Mouse (Mus musculus) T-helper 17 cell (primary cell): ENCODE measurements at regions not wholly inside any gene's neighbourhood (a gene's known extent, or its start where the extent isn't known, plus 50 kb on each side); places are given as distances from the start of the nearest gene placed in this dataset.

Experiments used
- in situ Hi-C, 2 experiments: fragments of 300-600 bp; cut with MboI, MseI; formaldehyde crosslinking; loops; 1 replicate in 1 of 2; 2 replicates in 1 of 2; pipeline ENCODE4 v1.15.1; 2025; ENCODE audit warnings: high pct_unique_total_duplicates in 2 of 2

DNA sequence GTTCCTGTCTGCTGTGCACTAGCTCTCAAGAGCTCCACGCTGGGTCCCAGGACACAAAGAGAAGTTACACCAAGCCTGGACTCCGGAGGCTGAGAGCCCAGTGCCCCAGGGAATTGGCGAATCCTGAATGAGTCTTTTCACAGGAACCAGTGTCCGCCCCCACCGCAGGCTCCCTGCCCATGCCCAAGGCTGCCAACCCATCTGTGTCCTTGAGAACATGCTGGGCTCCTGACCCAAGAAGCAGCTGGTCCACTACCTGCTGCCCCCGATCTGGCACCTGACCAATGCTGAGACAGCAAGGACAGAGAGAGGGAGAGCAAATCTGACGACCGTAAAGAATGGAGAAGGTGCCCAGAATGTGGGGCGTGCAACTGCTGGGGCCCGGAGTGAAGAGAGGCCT lies 85.2 kb upstream of the Cplx2 start:
- in situ Hi-C loops, result no loop called here

DNA sequence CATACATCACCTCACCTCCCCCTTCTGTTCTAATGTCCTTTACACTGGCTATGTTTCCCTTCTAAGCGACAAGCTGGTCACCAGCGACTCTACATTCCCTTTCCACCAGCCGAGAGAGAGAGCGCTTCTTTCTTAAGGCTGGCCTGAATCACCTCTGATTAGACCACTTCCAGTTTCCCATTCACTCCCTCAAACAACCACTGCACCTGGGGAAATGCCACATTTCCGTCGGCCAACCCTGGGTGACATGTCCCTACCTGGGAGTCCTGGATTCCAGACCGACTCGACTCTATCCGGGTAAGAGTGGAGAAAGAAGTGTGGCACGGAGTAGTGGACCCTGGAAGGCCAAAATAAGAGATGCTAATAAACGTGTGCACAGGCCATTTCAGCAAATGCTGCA lies 84.5 kb upstream of the Cplx2 start:
- in situ Hi-C loops, result no loop called here

DNA sequence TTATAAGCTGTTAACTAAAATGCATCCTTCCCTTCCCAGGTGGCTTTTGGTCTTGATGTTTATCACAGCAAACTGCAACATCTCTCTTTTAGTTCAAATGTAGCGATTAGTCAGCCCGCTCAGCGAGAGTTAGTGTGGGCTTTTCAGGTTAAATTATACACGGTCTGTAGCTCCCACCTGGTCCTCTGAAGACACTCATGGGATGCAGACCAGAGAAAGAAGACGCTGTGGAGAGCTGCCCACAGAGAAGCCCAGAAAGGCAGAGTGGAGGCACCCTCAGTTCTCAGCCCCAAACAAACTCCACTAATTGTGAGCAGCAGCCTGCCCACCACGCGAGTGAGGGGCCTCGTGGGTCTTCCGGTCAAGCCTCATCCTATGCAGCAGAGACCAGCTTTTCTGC lies 81.1 kb upstream of the Cplx2 start:
- in situ Hi-C loops, result loop anchor here in 1 of 2 experiments (10.0 kb wide), 1 partner anchor 1025 kb away; no protein-coding TSS in a partner anchor

DNA sequence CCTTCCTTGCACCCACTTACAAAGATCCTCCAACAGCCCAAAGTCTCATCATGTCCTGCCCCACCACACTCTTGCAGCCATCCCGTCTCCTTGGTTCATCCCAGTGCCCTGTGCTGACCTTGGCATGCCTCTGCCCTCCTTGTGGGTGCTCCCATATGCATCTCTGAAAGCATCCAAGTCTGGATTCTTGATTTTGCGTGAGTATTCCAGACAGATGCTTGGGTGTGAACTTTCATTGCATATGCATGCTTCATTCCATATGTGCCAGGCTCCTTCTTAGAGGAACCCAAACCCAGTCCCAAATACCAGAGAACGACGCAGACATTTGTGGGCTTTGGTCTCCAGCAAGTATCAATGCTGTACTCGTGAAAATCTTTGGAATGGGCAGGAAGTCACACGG lies 78.8 kb upstream of the Cplx2 start:
- in situ Hi-C loops, result loop anchor here in 1 of 2 experiments (10.0 kb wide), 1 partner anchor 1028 kb away; no protein-coding TSS in a partner anchor

DNA sequence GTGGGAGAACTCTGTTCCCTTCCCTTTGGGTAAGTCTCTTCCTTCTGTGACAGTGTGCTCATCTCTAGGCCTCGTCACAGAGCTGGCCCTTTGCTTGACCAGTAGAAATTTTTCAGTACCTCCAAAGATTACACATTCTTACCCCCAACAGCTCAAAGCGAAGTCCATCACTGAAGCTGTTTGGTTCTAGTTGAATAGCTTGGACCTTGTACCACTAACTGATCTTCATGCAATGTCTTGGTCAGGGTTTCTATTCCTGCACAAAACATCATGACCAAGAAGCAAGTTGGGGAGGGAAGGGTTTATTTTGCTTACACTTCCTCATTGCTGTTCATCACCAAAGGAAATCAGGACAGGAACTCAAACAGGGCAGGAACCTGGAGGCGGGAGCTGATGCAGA lies 78.1 kb upstream of the Cplx2 start:
- in situ Hi-C loops, result loop anchor here in 1 of 2 experiments (10.0 kb wide), 1 partner anchor 1028 kb away; no protein-coding TSS in a partner anchor

DNA sequence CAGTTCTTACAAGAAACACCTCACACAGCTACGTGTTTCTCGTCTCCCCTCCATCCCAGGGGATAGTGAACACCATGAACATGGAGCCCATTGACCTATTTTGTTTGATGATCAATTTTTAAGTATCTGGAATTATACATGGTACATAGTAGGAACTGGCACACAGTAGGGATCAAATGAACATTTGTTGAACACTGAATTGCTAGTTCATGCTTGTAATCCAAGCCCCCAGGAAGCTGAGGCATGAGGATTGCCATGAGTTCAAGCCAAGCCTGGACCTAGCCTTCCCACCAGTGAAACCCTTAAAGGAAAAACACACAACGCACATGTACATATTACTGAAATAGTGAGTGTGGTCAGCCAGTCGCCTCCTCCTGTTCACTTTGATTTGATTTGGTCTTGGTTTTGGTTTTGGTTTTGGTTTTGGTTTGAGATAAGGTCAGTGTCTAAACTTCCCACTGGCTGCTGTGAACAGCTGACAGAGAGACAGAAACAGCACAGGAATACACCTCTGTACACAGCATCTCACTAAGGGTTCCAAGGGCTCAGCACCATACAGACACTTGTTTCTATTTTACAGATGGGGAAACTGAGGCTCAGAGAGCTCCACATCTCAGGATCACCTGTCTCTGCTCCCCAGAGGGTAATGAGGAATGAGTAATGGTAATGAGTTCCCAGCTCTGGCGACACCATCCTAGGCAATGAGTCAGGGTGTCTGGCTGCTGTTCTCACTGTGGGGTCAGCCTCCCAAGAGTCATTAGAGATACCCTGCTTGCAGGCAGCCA lies 75.5 kb upstream of the Cplx2 start:
- in situ Hi-C loops, result loop anchor here in 1 of 2 experiments (10.0 kb wide), 1 partner anchor 1031 kb away; no protein-coding TSS in a partner anchor

DNA sequence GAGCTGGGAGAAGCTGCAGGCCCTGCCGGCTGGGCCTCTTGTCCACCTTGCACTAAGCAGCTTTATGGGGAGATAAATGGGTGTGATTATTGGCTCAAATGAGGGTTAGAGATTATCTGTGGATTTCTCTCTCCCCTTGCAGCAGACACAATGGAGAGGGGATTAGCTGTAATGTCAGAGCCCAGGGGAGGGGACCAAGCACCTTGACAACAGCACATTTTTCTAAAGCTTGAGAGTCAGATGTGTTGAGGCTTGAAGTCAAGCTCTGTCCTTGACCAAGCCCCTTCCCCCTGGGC lies 74.9 kb upstream of the Cplx2 start:
- in situ Hi-C loops, result loop anchor here in 1 of 2 experiments (10.0 kb wide), 1 partner anchor 1031 kb away; no protein-coding TSS in a partner anchor

DNA sequence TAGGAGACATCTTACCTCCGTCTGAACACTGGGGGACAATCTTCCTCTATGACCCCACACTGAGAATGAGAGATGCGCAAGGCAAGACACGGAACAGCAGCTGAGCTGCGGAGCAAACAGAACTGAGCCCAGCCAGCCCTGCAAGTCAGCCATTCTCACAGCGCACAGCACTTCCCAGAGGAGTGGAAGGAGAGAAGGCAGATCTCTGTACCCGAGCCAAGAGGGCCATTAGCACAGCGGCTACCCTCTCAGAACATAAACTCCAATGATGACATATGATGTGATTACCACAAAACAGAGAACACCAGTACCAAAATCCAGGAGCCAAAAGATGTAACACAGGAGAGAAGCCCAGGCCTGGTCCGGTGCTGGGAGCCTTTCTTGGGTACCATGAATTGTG lies 72.3 kb upstream of the Cplx2 start:
- in situ Hi-C loops, result loop anchor here in 1 of 2 experiments (10.0 kb wide), 1 partner anchor 1034 kb away; no protein-coding TSS in a partner anchor

DNA sequence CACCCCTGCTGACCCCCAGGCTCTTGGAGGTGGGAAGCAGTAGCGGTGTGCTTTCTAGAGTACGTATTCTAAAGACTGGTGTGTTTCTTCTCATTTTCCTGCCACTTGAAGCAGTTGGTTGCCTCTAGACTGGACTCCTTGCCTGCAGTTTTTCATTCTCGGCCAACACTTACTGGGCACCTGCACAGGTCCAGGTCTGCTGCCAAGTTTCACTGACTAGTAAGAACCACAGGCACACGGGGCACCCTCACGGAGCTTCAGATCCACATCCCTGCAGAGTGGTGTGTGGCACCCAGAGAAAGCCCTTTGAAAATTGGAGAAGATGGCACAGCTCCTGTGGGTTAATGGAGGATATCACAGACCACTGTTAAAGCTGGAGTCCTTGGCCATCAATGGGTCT lies 71.9 kb upstream of the Cplx2 start:
- in situ Hi-C loops, result loop anchor here in 1 of 2 experiments (10.0 kb wide), 1 partner anchor 1034 kb away; no protein-coding TSS in a partner anchor

DNA sequence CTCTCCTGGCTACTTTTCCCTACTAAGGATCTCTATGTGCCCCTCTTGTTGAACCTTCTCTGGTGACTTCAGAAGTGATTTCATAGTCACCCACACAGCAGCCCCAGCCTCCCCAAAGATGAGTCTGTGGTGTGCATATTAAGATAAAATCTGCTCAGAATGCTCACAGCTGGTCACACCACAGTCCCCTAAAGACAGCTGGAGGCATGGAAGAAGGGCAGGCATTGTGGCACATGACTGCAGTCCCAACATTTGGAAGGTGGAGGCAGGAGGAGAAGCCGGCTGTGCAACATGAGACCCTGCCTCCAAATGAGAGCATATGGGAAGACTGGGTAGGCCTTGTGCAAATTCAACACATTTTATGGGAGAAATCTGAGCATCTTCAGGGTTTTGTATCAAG lies 70.0 kb upstream of the Cplx2 start:
- in situ Hi-C loops, result loop anchor here in 1 of 2 experiments (25.0 kb wide), 1 partner anchor 1889 kb away; no protein-coding TSS in a partner anchor

DNA sequence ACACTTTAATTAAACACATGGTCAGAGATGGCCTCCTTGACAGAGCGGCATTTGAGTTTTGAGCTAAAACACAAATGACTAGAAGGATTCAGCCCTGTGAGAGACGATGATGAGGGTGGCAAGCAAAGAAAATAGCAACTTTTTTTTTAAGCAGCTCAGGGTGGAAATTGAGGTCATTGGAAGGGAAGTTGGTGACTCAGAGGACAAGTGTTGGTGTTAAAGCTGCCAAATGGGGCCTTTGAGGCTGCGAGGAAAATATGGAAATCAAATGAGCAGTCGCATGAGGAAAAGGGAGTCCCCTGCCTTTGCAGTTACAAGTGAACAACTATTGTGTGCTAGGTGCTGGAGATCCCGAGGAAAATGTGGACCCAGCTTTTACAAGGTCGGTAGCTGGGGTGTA lies 69.5 kb upstream of the Cplx2 start:
- in situ Hi-C loops, result loop anchor here in 1 of 2 experiments (25.0 kb wide), 1 partner anchor 1889 kb away; no protein-coding TSS in a partner anchor

DNA sequence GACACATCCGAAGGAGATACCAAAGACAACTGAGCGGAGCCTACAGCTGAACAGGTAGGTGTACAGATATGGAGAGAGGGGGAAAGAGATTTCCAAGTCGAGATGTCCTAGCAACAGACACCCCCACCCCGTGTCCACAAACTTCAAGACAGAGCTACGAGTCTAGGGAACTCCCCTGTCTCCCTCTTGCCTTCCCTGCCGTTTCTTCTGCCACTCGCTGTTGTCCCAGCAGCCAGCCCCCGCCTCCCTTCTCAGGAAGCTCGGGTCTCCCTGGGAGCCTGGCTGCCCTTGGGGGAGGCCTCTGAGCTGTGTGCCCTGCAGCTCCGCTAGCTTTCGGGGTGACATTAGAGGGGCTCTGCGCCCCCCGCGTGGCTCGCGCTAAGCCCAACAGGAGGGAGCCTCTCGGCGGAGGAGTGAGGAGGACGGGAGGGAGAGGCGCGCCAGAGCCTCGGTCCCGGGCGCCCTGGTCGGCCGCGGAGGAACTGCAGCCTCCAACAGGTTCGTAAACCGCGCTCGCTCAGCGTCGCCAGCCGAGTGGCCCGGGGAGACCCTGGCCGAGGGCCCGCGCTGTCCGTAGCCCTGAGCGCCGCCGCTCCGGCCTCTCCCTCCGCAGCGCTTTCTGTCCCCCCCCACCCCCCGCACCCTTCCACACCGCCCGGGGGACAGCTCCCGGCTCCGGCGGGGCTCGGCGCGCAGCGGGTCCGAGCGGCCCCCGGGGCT lies 68.6 kb upstream of the Cplx2 start:
- in situ Hi-C loops, result loop anchor here in 1 of 2 experiments (25.0 kb wide), 1 partner anchor 1890 kb away; no protein-coding TSS in a partner anchor

DNA sequence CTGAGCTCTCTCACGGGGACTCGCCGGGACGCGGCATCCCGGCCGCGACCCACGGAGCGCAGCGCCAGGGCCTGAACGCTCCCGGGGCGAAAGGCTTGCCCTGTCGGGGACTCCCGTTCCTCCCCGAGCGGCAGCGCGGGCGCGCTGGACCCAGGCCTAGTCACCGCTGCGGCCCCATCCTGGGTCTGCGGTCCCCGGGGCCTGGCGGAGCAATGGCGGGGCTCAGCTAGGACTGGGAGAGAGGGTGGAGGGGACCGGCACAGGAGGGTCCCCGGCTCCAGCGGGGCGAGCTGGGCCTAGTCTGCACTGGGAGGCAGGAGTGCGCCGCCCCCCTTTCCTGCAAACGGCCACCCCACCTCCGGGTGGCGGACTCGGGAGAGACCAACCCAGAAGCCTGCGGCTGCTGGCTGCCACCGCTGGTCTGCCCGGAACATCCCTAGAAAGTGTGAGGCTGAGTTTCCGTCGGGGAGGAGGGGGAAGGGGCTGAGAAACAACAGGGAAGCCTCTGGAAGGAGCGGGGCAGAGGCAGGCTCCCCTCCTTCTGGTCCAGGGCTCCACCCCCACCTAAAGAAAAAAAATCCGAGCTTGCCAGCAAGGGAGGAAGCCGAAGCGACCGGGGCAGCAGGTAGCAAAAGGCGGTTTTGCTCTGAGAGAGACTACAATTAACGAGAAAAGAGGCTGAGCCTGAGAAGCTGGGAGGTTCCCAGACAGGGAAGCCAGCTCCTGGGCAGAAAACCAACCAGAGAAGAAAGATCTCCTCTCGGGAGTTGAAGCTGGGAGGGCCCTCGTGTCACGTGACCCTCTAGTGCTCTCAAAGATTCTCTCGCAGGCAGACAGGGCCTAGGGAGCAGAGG lies 67.9 kb upstream of the Cplx2 start:
- in situ Hi-C loops, result loop anchor here in 1 of 2 experiments (25.0 kb wide), 1 partner anchor 1891 kb away; no protein-coding TSS in a partner anchor

DNA sequence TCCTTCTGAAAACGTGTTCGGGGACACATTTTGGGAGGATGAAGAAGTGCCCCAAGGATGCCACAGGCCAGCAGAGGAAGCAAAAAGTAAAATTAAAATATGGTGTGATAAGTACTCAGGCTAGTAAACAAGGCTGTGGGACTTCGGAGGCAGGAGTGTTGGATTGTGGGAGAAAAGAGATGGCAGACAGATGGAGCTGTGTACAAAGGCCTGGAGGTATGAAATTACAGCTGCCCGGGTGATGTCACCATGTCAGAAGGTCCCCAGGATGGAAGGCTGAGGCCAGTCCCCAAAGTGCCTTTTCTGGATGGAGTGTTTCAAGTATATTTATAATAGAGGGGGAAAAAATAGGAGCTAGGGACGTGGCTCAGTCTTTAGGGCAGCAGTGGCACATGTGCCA lies 66.9 kb upstream of the Cplx2 start:
- in situ Hi-C loops, result loop anchor here in 1 of 2 experiments (25.0 kb wide), 1 partner anchor 1892 kb away; no protein-coding TSS in a partner anchor

DNA sequence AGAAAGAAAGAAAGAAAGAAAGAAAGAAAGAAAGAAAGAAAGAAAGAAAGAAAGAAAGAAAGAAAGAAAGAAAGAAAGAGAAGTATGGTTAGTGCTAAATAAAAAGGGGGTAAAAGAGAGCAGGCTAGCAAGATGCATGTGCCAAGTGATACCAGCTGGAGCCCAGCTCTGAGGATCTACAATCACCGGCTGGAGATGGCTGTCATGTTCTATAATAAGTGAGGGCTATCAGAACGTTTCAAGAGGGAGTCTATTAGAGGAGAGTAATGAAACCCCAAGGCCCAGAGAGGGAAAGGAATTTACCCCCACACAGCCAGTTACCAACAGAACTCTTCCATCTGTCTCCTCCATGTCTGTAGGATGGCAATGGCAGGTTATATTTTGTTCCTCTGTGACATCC lies 62.6 kb upstream of the Cplx2 start:
- in situ Hi-C loops, result loop anchor here in 1 of 2 experiments (25.0 kb wide), 1 partner anchor 1896 kb away; no protein-coding TSS in a partner anchor

DNA sequence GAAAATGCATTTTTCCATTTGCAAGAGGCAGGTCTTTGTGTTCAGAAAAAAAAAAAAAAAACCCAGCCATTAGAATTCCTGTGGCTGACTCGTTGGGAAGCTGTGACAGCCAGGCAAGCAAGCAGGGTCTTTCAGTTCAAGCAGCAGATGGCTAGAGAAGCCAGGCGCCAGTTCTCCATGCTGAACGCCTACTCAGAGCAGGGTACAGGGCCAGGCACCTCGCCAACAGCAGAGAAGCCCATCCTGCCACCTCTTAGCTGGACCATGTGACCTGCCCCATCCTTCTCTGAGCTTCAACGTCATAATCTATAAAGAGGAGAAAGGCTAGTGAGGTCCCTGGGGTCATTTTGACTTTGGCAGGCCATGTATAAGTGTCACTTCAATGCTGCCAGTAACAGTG lies 61.8 kb upstream of the Cplx2 start:
- in situ Hi-C loops, result loop anchor here in 1 of 2 experiments (25.0 kb wide), 1 partner anchor 1897 kb away; no protein-coding TSS in a partner anchor

DNA sequence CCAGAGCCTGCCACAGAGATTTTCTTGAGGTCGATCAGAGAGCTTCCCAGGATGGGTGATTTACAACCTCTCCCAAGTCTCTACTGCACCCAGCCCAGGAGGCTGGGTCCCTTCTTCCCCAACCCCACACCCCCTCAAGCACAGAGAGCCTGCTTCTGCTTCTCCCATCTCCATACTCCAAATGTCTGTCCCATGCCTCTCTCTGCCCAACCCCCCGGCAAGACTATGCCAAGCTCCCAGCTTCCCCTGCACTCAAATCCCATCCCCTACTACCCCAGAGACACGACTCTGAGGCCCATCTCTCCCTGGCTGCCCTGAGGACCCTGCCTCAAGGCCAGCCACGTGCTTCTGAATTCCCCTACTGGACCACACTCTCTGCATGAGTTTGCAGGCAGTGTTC lies 61.0 kb upstream of the Cplx2 start:
- in situ Hi-C loops, result loop anchor here in 1 of 2 experiments (25.0 kb wide), 1 partner anchor 1898 kb away; no protein-coding TSS in a partner anchor

DNA sequence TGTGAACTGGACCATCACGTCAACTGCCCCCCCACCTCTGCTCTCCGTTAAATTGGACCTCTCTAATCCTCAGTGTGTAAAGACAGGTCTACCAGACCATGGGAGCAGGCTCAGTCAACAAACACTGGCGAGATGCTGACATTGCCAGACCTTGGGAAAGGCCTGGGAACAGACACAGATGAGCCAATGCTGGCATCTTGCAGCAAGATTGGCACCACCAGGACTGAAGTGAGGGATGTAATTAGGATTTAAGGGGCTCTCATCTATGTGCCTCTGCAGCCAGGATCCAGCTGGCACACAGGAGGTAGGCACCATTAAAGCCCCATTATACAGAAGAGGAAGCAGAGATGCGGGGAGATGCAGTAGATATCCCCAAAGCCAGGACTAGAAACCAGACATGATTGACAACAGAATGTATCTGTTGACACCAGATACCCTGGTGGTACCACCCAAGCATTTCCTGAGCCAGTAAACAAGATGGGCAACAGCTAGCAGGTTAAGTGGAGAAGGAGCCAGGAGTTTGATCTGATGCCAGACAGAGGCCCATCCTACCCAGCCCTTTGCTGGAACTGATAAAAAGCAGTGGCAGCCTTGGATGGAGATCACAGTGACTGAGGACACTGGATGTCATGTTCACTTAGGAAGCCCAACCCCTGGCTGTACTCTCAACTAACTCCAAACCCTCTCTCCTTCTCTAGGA lies 59.7 kb upstream of the Cplx2 start:
- in situ Hi-C loops, result loop anchor here in 1 of 2 experiments (25.0 kb wide), 1 partner anchor 1899 kb away; no protein-coding TSS in a partner anchor

DNA sequence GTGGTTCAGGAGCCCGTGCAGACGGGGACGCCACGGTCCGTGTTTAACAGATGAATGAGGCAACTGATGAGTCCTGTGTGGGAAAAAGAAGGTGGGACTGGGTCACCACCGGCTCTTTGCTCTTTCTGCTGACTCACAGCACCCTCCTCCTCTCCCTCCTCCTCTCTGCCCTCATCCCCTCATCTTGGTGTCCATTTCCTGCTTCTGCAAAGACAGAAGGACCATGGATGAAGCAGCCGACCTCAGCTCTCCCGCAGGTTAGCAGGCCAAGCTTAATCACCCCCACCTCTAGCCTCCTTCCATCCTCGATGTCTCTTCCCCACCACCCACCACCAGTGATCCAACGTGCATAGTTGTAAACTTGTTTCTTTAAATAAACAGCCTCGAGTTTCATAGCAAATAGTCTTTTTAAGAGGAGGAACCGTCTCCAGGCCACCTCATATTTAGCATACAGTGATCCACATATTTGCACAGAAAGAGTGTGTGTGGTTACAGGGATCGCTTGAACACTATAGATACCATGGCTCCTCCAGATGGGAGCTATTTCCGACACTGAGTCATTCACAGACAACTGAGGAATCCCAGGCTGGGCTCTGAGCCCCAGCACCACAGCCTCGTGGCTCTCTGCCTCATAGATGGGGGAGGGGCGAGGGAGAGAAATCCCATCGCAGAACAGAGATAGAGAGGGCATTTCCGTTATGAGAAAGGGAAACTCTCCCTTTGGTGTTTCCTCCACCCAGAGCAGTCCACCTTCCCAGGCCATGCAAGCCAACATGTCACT lies 58.6 kb upstream of the Cplx2 start:
- in situ Hi-C loops, result loop anchor here in 1 of 2 experiments (25.0 kb wide), 1 partner anchor 1900 kb away; no protein-coding TSS in a partner anchor
